Mouse (Mus musculus) cerebellum, adult 8-10 months (tissue): ENCODE measurements at regions not wholly inside any gene's neighbourhood (a gene's known extent, or its start where the extent isn't known, plus 50 kb on each side); places are given as distances from the start of the nearest gene placed in this dataset.
A peak's percentile ranks its signal among the peaks of the same experiment; 100 is the strongest.

Experiments
- DNase-seq: peaks from one replicate; pipeline ENCODE4 v3.0.0; 2022

DNA sequence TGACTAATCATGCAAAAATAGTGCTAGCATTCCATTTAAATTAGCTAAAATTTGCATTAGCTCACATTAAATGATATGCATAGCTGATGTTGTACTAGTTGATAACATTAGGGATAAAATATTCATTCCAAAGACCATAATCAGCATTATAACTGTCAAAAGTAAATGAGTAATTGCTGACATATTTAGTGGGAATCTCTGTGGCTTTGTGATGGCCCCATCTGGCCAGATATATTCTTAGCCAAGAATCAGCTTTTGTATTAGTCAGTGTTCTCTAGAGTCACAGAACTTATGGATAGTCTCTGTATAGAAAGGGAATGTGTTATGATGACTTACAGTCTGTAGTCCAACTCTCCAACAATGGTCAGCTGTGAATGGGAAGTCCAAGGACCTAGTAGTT, 171.2 kb downstream of the Gria2 start:
- no peak for DNase-seq

DNA sequence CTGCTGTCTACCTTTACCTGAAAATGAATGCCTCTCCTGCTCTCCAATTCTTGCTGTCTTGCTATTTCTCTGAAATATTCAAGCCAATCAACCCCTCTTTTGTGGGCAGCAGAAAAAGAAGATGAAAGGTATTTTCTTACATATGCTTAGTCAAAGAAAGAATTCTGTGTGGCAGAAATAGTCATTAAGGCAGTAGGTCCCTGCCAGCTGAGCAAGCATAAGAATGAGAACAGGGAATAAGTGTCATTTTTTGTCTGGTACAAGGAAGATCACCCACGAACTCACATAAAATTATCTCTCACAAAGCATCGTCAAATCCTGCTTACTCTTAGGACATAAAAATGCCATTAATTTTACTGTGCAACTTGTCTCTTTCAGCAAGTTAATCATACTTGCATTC, 192.2 kb downstream of the Gria2 start:
- no peak for DNase-seq

DNA sequence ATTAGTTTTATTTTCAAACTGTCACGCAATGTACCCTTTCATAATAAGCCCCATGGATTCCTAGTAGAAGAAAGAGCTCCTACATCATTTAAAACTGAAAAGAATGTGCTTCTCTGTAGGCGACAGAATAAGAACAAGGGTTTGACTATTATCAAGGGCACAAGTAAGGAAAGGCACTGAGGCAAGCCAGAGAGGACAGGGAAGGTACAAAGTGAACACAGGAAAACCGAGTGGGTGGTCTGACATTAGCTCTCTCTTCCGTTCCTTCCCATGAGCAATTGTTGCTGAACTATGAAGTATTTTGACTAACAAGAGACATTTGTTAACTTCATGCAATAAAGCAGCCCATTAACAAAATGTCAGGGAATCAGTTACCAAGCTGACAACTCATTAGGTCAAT, 194.2 kb downstream of the Gria2 start:
- DNase-seq: no peak

DNA sequence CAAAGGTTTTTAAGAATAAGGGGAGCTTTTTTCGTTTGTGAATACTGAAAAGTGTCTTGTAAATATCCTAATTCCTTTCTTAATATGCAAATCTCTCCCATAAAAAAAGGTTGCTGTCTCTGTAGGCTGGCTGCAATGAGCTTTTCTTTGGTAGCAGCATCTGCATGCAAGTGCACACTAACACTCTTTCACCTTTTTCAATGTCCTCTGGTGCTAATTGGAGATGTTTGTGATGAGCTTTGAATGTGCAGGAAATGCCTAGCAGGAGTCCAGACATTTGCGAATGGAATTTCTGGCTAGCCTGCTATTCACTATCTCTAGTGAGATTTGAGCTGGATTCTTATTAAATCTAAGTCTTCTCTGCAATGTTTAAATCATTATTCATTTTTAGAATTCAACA, 194.8 kb downstream of the Gria2 start:
- no peak for DNase-seq

DNA sequence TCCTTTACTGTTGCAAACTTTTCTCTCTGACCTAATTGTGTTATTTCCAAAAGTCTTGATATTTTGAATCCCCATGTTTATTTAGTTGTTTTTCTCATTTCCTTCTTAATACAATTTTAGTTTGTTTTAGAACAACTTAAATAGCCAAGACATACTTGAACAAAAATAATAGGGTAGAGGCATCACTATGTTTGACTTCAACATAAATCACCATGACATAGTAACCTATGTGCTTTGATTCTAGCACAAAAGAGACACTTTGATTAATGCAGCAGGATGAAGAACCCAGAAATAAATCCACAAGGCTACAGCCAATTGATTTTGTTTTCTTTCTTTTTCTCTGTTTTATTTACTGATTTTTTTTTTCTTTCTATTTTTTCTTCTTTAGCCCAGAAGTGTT, 205.1 kb downstream of the Gria2 start:
- no peak for DNase-seq

DNA sequence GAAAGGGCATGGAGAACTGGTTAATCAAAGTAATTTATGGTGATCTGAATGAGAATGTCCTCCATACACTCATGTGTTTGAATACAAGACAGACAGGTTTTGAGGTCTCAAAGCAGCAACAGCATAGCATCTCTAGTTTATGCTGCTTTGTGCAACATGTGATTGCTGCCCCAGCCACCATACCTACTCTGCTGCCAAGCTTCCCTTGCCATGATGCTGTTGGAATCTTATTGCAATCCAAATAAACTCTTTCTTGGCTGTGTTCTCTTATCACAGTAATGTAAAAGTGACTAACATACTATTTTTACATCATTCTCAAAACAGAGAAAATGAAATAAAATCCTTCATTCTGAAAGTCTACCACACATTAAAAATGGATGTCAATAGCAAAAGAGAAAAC, 235.1 kb downstream of the Gria2 start:
- no peak for DNase-seq

DNA sequence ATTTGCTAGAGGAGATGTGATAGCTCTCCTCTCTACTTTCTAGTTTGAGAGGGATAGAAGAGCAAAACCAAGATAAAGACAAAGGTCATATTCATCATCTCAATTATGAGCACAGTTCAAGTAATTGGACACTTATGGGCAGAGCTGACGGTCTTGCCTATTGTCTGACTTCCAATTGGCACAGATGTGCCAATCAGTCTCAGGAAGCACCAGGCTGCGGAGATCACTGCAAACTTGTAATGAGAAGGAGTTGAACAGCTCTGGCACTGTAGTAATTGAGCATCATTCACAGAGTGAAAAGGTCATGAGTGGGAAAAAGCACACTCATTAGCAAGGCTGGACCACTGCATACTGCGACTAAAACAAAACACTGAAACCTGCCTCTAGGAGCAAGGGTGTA, 236.4 kb downstream of the Gria2 start:
- DNase-seq: no peak

DNA sequence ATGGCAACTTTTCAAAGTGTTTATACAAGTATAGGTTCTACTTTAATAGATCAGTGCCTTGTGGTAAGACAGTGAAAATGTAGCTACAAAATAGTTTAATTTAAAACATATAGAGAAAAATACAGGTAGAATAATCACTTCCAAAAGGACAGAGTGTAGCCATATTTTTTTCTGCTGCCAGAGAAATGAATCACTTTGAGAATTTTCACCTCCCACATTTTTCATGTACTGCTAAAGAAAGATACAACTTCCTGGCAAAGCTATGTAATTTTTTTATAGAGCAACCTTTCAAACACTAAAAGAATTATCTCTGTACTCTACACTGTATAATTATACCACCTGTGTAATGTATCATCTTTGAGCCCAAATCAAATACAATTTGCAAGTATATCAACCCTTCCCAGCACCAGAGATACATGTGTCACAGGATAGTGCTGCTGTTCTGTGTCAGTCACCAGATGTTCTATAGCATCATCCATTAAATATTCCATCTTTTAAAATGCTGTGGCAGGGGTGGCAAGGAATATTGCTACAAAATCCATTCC, 256.4 kb downstream of the Gria2 start:
- no peak for DNase-seq

DNA sequence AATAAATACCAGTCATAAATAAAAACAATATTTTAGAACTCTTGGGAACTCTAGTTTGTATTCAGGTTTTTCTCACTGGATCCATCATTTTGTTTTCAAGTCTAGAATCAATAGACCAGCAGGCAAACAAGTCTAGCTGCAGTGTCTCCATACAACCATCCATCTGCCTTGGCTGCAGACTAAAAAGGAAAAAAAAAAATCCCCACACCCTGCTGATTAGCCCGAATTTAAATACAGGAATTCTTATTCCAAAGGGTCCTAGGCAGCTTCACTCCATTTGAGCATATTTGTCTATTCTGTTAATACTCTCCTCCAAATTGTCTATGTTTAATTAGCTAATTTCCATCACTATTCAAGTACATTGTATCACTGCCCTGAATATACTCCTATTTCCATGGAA, 258.9 kb downstream of the Gria2 start:
- DNase-seq: no peak

DNA sequence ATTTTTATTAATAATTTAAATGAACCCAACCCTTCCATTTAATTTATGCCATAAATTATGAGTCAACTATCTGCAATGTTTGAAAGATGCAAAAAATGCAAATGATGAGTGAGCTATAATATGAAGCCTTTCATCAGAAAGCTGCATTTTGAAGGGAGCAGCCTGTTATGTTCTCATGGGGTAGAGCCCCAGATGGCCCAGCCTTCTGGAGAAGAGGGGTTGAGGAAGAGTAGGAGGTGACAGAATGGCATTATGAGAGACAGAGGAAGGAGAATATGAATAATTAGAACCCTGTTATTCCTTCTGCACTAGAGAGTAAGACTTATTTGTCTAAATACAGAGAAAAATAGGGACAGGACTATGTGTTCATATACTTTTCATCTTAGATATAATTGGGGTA, 261.3 kb downstream of the Gria2 start:
- no peak for DNase-seq

DNA sequence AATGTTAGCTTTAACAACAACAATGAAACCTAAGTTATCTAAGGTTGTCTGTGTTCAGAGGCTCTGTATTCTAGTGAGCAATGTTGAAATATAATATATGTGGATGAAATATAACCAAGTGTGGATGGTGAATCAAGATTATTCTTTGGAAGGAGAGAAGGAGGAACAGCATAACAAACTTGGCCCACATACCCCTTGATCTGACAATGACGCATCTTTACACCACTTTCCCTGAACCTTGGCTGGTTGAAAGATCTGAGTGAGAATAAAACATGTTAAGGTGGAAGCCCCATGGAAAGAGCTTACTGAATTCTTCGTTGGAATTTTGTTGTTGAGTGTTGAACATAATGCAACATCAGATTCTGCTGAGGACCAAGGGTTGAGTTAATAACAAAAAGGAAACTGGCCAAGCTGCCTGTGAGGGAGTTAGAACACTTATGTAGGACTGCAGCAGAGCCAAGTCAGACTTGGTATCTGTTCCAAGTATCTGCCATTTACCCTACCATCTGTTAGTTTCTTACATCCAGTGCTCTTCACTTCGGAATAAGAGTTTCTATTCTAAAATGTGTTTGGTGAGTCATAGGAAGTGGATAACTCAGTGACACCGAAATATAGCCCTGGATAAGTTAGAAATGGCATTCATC, 268.8 kb downstream of the Gria2 start:
- peak; percentile 3 for DNase-seq

DNA sequence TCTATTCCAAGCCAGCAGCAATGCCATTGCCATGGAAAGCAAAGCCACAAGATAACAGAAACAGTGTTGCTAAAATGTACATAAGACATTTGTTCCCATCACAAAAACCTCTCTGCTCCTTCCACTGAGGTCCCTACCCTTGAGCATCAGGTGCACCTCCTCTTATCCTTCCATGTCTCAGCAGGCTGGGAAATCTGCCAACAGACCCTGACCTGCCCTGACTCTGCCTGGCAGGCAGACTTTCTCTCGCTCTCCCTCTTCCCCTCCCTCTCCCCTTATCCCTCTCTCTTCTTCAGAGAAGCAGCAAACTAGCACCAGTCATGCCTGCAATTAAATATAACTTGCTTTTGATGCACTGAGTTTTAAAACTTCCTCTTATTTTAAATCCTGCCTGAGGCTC, 288.6 kb downstream of the Gria2 start:
- no peak for DNase-seq

DNA sequence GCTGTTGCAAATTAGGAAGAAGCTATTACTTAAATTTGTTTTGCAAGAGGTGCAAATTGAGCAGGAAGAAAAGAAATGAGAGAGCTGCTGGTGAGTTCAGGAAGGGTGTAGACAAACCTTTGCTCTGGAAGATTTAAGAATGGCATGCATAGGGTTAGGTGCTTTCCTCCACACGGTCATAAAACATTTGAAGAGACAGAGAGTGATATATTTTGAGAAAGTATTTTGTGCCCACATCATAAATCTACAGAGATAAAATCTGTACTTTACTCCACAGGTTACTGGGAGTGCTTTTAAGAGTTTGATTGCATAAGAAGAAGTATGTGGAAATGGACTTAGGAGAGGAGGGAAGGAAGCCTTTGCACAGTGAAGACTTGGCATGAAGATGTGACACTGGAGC, 293.4 kb downstream of the Gria2 start:
- DNase-seq: no peak

DNA sequence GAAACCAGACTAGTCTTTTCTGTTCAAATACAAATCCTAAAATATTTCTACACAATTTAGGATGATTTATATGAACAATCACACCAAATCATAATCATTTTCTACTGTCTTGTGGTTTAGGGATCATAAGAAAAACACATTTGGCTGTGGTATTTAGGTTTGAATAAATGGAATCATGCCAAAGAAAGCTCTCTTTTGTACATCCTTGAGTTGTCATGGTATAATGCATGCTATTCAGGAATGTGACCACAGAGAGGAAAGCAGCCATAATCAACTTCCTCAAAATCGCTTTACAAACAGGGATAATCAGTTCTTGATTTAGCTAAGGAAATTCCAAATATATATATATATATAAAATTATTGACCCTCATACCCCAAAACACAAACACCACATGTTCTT, 295.9 kb downstream of the Gria2 start:
- no peak for DNase-seq

DNA sequence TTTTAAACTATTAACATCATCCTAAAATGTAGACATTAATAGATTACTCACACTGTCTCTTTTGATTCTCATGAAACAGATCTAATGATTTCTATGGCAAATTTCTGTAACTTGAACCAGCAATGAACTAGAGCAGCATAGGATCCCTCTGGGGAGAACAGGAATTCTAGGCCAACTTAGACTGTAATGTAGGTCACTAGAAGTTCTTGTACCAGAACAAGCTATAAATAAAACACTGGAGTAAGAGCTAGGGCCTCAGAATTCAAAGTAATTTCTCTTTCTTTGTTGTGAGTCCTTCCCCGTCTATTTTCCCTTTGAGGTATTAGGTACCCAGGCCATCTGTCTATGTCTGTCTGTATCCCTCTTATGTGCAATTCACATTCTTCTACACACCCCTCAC, 301.5 kb downstream of the Gria2 start:
- DNase-seq: peak; percentile 3

DNA sequence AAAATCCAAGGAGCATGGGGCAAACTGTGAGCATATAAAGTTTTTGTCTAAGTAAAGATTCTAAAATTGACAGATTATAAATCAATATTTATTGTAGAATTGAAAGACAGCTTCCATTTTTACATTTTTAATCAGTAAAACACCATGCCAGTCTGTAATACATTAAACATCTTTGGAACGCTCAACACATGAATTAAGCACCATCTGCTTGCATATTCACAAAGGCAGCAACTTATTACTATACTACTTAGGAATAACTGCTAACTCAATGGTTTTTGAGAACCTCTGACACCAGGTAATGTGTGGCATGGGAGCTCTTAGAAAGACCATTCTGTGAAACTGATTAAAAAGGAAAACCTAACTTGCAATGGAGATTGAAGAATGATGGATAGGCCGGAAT, 306.1 kb downstream of the Gria2 start:
- DNase-seq: no peak

DNA sequence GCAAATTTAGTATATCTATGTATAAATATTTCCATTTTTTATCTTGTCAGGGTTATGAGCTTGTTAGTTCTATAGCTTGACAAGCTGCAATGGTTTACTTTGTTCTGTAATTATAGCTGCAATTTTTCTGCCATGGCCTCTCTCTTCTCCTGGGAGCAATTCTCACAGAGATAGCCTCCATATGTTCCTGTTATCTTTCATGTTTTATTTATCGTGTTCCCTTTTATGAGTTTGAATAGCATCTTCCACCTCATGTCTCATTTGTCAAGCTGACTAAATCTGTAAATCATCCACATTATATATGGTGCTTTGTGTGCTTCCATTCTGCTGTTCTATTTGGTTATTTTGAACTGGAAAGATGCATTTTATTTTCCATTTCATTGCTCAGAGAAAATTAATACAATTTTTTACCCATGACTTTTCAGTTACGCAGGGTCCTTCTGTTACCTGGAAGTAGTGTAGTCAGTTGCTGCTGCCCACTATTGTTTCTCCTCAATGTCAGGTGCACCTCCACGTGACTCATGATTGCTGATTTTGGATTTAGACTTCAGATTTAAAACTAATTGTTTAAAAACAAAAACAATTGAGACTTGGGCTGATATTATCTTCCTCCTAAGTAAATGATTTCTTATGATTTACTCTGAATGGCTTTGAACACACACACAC, 318.3 kb downstream of the Gria2 start:
- DNase-seq: no peak

DNA sequence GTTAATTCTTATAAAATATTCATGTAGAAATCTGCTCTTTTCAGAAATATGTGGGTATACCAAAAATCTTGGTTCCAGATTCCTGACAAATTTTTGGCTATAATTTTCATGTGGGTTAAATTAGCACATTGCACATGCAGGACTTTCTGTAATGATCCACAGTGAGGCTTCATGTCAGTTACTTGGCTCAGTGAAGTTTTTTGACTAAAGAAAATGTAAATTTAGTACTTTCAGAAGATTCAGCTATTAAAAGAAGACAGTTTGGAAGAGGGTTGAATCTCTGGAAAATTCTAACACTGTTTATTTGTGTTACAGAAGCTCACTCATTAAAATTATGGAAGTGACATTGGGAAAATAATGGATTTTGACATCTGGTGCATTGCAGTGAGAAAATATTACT, 324.0 kb downstream of the Gria2 start:
- no peak for DNase-seq

DNA sequence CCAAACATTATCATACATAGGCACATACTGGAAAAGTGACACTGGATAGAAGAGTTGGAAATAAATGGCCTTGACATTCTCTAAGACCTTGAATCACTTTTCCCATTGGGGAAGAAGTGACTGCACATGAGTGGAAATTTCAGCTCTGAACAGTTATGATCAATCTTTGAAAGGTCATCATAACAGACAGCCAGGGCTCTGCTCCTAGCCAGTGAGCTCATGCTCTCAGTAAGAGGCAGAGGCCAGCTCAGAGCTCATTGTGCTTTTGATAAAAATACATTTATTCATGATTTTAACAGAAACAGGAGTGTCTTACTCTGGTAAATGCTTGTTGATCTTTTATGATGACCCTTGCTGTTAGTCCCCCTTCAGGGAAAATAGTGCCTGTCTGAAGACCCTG, 328.9 kb downstream of the Gria2 start:
- DNase-seq: no peak
